In the genomic region with DNA sequence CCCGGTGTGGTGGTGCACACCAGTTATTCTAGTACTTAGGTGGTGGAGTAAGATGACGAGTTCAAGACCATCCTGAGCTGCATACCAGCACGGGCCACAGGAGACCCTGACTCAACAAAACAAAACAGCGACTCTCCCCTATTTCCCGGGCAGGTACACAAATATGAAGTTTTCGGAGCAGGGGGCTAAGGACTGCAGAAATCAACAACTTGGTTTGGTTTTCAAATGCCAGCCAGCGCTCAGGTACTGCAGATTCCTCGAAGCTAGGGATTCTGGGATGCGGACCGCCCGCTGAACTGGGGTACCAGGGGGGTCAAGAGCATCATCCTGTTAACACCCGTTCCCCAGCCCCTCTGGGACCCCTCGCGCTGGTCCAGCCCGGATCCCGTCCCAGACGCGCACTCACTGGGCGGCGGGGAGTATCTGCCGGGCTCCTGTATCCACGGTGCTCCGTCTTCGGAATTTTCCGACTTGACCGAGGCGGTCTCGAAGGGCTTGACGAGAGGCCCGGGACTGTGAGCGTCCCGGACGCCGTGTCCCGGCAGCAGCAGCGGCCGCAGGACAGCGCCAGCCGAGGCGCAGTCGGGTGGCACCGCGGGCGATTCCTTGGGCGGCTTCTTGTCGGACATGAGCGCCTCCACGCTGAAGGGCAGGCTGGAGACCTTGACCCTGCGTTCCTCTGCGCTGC, we compare ENCODE assay signal across 10 mouse cellular contexts. TPM values are rescaled to one million over a fixed set of nuclear protein-coding genes. Genes with fewer than 3 reads are reported as not detected.
DNase-seq lines count a peak whose midpoint lies in the region; ATAC-seq and TF ChIP-seq lines count a peak whose summit lies in the region.
"Had no signal": no experiment of that assay in that cellular context is flagged by ENCODE, and none has a peak within 500 bp of the region (broad histone marks: within the 10 kb centered on the region; RNA-seq: fewer than 3 reads in every experiment).

No protein-coding gene starts in this region.

- H3K9ac ChIP-seq in heart, embryonic 11.5 days (ENCODE audit: low read depth, low read length): peak overlapping the region; percentile 81

- H3K4me3 ChIP-seq in heart, embryonic 11.5 days (ENCODE audit: low read depth, low read length): peak overlapping the region; percentile 71
- peak overlapping the region; percentile 31; the same call in 1 of the 2 replicates for H3K4me3 ChIP-seq in bone marrow macrophage, adult 2 months (ENCODE audit: insufficient read depth, low read length)
- H3K4me3 ChIP-seq in midbrain, embryonic 10.5 days: peak overlapping the region; percentile 57
- H3K4me3 ChIP-seq: erythroblast, embryonic 14.5 days had no signal

- H3K9me3 ChIP-seq in heart, embryonic 11.5 days (replicated peaks; ENCODE audit: control insufficient read depth, low read length): no peaks in the 10 kb centered on the region
- no peaks in the 10 kb centered on the region for H3K9me3 ChIP-seq in midbrain, embryonic 10.5 days (replicated peaks)

- H3K27me3 ChIP-seq in heart, embryonic 11.5 days (ENCODE audit: control insufficient read depth, insufficient read depth, low read length): peaks cover 64% of the 10 kb centered on the region
- H3K27me3 ChIP-seq in midbrain, embryonic 10.5 days (ENCODE audit: low read depth, poor library complexity, severe bottlenecking): peaks cover 100% of the 10 kb centered on the region

- peak overlapping the region; percentile 69 for H3K4me2 ChIP-seq in heart, embryonic 11.5 days

- WGBS in heart, embryonic 11.5 days (ENCODE audit: insufficient replicate concordance): under 1% methylated on average over 50 of the region's 50 CpGs
- under 1% methylated on average over 50 of the region's 50 CpGs for WGBS in midbrain, embryonic 10.5 days

- intact Hi-C loops in heart, postnatal 10 days (cut with DNase I): no loop called here

- no peak for DNase-seq in heart, postnatal 10 days
- DNase-seq in heart, postnatal 4 days: peak; percentile 26
- DNase-seq in midbrain, embryonic 10.5 days (ENCODE audit: low spot score): no peak
- DNase-seq in B cell, adult 2 months: no peak
- no peak for DNase-seq in layer of hippocampus, adult 8-10 months (ENCODE audit: low spot score in 2 of 2)
- no peak for DNase-seq in frontal cortex, postnatal 10 days (ENCODE audit: low spot score in 2 of 2)

- TF ChIP-seq POLR2A in bone marrow macrophage, adult 2 months (IDR thresholded peaks at IDR 0.05; ENCODE audit: borderline replicate concordance, low read depth, low read length): no peak

- no peaks in the 10 kb centered on the region for H3K36me3 ChIP-seq in heart, embryonic 11.5 days (ENCODE audit: control insufficient read depth, insufficient read depth, low read length)
- H3K36me3 ChIP-seq in midbrain, embryonic 10.5 days: no peaks in the 10 kb centered on the region

- TF ChIP-seq CTCF in bone marrow macrophage, adult 2 months (IDR thresholded peaks at IDR 0.05; ENCODE audit: low read depth, low read length): no peak

- peak; percentile 19; the same call in 1 of the 2 replicates for ATAC-seq in heart, embryonic 11.5 days (replicated peaks; ENCODE audit: insufficient number of reproducible peaks, low FRiP score, low TSS enrichment)

- peaks cover 3% of the 10 kb centered on the region; the same call in 1 of the 2 replicates for H3K4me1 ChIP-seq in heart, embryonic 11.5 days (ENCODE audit: control insufficient read depth, insufficient read depth, low read length)
- no peaks in the 10 kb centered on the region for H3K4me1 ChIP-seq in bone marrow macrophage, adult 2 months (ENCODE audit: control insufficient read depth, insufficient read depth, low read length)
- peaks cover 71% of the 10 kb centered on the region for H3K4me1 ChIP-seq in midbrain, embryonic 10.5 days

- H3K27ac ChIP-seq in heart, embryonic 11.5 days (ENCODE audit: low read depth, low read length): peak overlapping the region; percentile 73
- no peak overlapping the region for H3K27ac ChIP-seq in bone marrow macrophage, adult 2 months (ENCODE audit: insufficient read depth, low read depth, low read length)
- peak overlapping the region; percentile 64; the same call in 1 of the 2 replicates for H3K27ac ChIP-seq in midbrain, embryonic 10.5 days (replicated peaks)

RNA-seq across cellular contexts. Expression of a gene that starts 0.8 kb away (rescaled TPM):
- 10.8 and 10.9 TPM in 2 replicates for polyA plus RNA-seq in heart, embryonic 11.5 days (2014; fragmentation: Nextera tagmentation; extraction: Ambion mirVana)
- total RNA-seq in heart, postnatal 10 days (2021): 1 to 10 TPM in 1 of 2 experiments, under 1 TPM in 1; 0.79 to 1.1 TPM
- polyA plus RNA-seq in bone marrow macrophage, adult 2 months (2012; ENCODE audit: insufficient read depth, insufficient read length, missing spikeins): 0.44 TPM in 1 of 2 replicates, not detected in the other
- total RNA-seq in heart, postnatal 4 days (2021): under 1 TPM; 0.55 to 0.86 TPM
- polyA plus RNA-seq in midbrain, embryonic 10.5 days (2016; fragmentation: Nextera tagmentation; extraction: Ambion mirVana): 18.3 and 23.2 TPM in 2 replicates
- total RNA-seq in layer of hippocampus, adult 8-10 months (2022): under 1 TPM; 0.16 to 0.70 (median 0.45) TPM
- total RNA-seq: MEL had no signal
- polyA plus RNA-seq: erythroblast, embryonic 14.5 days had no signal
